Mouse (Mus musculus) hindbrain, embryonic 14.5 days (tissue): ENCODE measurements around the gene Esyt3. TPM values are rescaled to one million over a fixed set of nuclear protein-coding genes. Genes with fewer than 3 reads are reported as not detected.

Source experiments
- ATAC-seq: fragments of 200-750 bp; cut with Nextera tagmentation; 2 replicates; pipeline ENCODE4 v1.8.0; 2017; ENCODE audit warnings: moderate number of reproducible peaks, mild to moderate bottlenecking, moderate TSS enrichment, moderate library complexity; ENCODE audit not compliant: low FRiP score
- DNase-seq: peaks from one replicate; pipeline ENCODE4 v3.0.0-alpha.2; 2015; ENCODE audit warnings: low spot score
- H3K27ac ChIP-seq: fragments of 300-500 bp; sonication (generic); 2 replicates; pipeline ENCODE4 v1.5.1; 2014; ENCODE audit warnings: mild to moderate bottlenecking, moderate library complexity
- H3K27me3 ChIP-seq: fragments of 300-500 bp; sonication (generic); 2 replicates; pipeline ENCODE4 v1.6.1; 2014; ENCODE audit warnings: mild to moderate bottlenecking, low read length, mixed read lengths; ENCODE audit not compliant: control insufficient read depth, insufficient read depth
- H3K36me3 ChIP-seq: fragments of 300-500 bp; sonication (generic); replicated peaks from 2 replicates; pipeline ENCODE4 v1.6.1; 2014; ENCODE audit not compliant: control insufficient read depth, insufficient read depth
- H3K4me1 ChIP-seq: fragments of 300-500 bp; sonication (generic); replicated peaks from 2 replicates; pipeline ENCODE4 v1.6.1; 2014; ENCODE audit warnings: antibody characterized with exemption, low read length, mixed read lengths; ENCODE audit not compliant: control insufficient read depth, insufficient read depth
- H3K4me2 ChIP-seq: fragments of 300-500 bp; sonication (generic); replicated peaks from 2 replicates; pipeline ENCODE4 v1.6.1; 2014; ENCODE audit warnings: mild to moderate bottlenecking, moderate library complexity
- H3K4me3 ChIP-seq: fragments of 300-500 bp; sonication (generic); replicated peaks from 2 replicates; pipeline ENCODE4 v1.5.1; 2014; ENCODE audit warnings: mild to moderate bottlenecking, low read length
- H3K9ac ChIP-seq: fragments of 300-500 bp; sonication (generic); 2 replicates; pipeline ENCODE4 v1.6.1; 2014
- H3K9me3 ChIP-seq: fragments of 300-500 bp; sonication (generic); 2 replicates; pipeline ENCODE4 v1.6.1; 2016; ENCODE audit warnings: low read length; ENCODE audit not compliant: control insufficient read depth
- WGBS: fragments of 180-500 bp; shearing (Covaris S2); extraction: QIAGEN DNeasy Blood & Tissue Kit; methylation state at CpG from one replicate; pipeline ENCODE4 v1.1.7; 2014; 5-methylcytosine and 5-hydroxymethylcytosine counted together
- polyA plus RNA-seq: library from polyadenylated mRNA; unstranded; fragments of >200 nt; fragmentation: Nextera tagmentation; extraction: Ambion mirVana; gene quantifications from 2 replicates; pipeline ENCODE4 v1.2.1, GENCODE M21; 2014

Esyt3 gene
- polyA plus RNA-seq, result 0.76 and 1.1 TPM in 2 replicates

- H3K9ac ChIP-seq, result peak within 1 kb of the TSS; percentile 37
- DNase-seq (peak; percentile 32), ATAC-seq (peak; percentile 68; the same call in 1 of the 2 replicates)
- H3K9me3 ChIP-seq, result no peaks in the 10 kb centered on the region
- no peak within 1 kb of the TSS for H3K27ac ChIP-seq
- peaks cover 46% of the 10 kb centered on the region for H3K27me3 ChIP-seq
- under 1% methylated on average over 65 of the region's 66 CpGs for WGBS
- H3K4me2 ChIP-seq, result peak within 1 kb of the TSS; percentile 99
- no peaks in the 10 kb centered on the region for H3K36me3 ChIP-seq
- H3K4me3 ChIP-seq, result peak within 1 kb of the TSS; percentile 43
- H3K4me1 ChIP-seq, result peaks cover 11% of the 10 kb centered on the region; the same call in 1 of the 2 replicates
Observed at GRCm38 (mm10) chr9:99357921-99358692, at the start of gene Esyt3. Gene Esyt3 (minus strand): TSS chr9:99358557.

- Histone ChIP-seq H3K27me3 (no peaks in the 10 kb centered on the region), H3K36me3 (peaks cover 11% of the 10 kb centered on the region; the same call in 1 of the 2 replicates), H3K27ac (no peak overlapping the region), H3K4me3 (no peak overlapping the region), H3K4me2 (no peak overlapping the region), H3K9ac (no peak overlapping the region), H3K4me1 (no peaks in the 10 kb centered on the region), H3K9me3 (no peaks in the 10 kb centered on the region)
- no peak for DNase-seq
- no peak; the same call in 1 of the 2 replicates for ATAC-seq
- 75% methylated on average over 9 of the region's 9 CpGs for WGBS
Observed at GRCm38 (mm10) chr9:99401288-99401974, 43.1 kb upstream of the Esyt3 start.

GRCm38 (mm10) chr9:99400781-99401180, 42.4 kb upstream of the Esyt3 start:
- WGBS, result 82% methylated on average over 6 of the region's 6 CpGs
- Histone ChIP-seq H3K4me2 (no peak overlapping the region), H3K27ac (no peak overlapping the region), H3K27me3 (no peaks in the 10 kb centered on the region), H3K4me1 (no peaks in the 10 kb centered on the region), H3K36me3 (peaks cover 11% of the 10 kb centered on the region; the same call in 1 of the 2 replicates), H3K9me3 (no peaks in the 10 kb centered on the region), H3K4me3 (no peak overlapping the region), H3K9ac (no peak overlapping the region)
- ATAC-seq (no peak), DNase-seq (no peak)

- no peaks in the 10 kb centered on the region for H3K27me3 ChIP-seq
- DNase-seq (no peak), ATAC-seq (no peak)
- H3K4me2 ChIP-seq, result no peak overlapping the region
- H3K9me3 ChIP-seq, result no peaks in the 10 kb centered on the region
- WGBS, result 78% methylated on average over 13 of the region's 13 CpGs
- H3K27ac ChIP-seq, result no peak overlapping the region
- H3K36me3 ChIP-seq, result peaks cover 20% of the 10 kb centered on the region
- no peak overlapping the region for H3K4me3 ChIP-seq
- no peak overlapping the region for H3K9ac ChIP-seq
- no peaks in the 10 kb centered on the region for H3K4me1 ChIP-seq
Observed at GRCm38 (mm10) chr9:99397056-99397815, 38.9 kb upstream of the Esyt3 start.

- H3K9ac ChIP-seq, result no peak overlapping the region
- H3K27me3 ChIP-seq, result no peaks in the 10 kb centered on the region
- H3K4me2 ChIP-seq, result no peak overlapping the region
- no peak overlapping the region for H3K4me3 ChIP-seq
- DNase-seq (no peak), ATAC-seq (no peak)
- 54% methylated on average over 11 of the region's 11 CpGs for WGBS
- H3K27ac ChIP-seq, result no peak overlapping the region
- H3K4me1 ChIP-seq, result no peaks in the 10 kb centered on the region
- no peaks in the 10 kb centered on the region for H3K9me3 ChIP-seq
- H3K36me3 ChIP-seq, result peaks cover 31% of the 10 kb centered on the region
Observed at GRCm38 (mm10) chr9:99394366-99394765, 36.0 kb upstream of the Esyt3 start.

GRCm38 (mm10) chr9:99393146-99393545, 34.8 kb upstream of the Esyt3 start:
- WGBS, result 90% methylated on average over 8 of the region's 8 CpGs
- no peak overlapping the region for H3K4me3 ChIP-seq
- H3K9me3 ChIP-seq, result no peaks in the 10 kb centered on the region
- no peak overlapping the region for H3K4me2 ChIP-seq
- DNase-seq (no peak), ATAC-seq (no peak)
- H3K27ac ChIP-seq, result no peak overlapping the region
- no peaks in the 10 kb centered on the region for H3K27me3 ChIP-seq
- H3K36me3 ChIP-seq, result peaks cover 43% of the 10 kb centered on the region
- H3K4me1 ChIP-seq, result no peaks in the 10 kb centered on the region
- H3K9ac ChIP-seq, result no peak overlapping the region

GRCm38 (mm10) chr9:99391557-99391956, 33.2 kb upstream of the Esyt3 start:
- no peak overlapping the region for H3K4me2 ChIP-seq
- WGBS, result 96% methylated on average over 10 of the region's 10 CpGs
- H3K4me3 ChIP-seq, result no peak overlapping the region
- H3K9ac ChIP-seq, result no peak overlapping the region
- no peaks in the 10 kb centered on the region for H3K27me3 ChIP-seq
- H3K4me1 ChIP-seq, result no peaks in the 10 kb centered on the region
- no peak for ATAC-seq
- peaks cover 58% of the 10 kb centered on the region for H3K36me3 ChIP-seq
- no peak for DNase-seq
- no peak overlapping the region for H3K27ac ChIP-seq
- no peaks in the 10 kb centered on the region for H3K9me3 ChIP-seq

GRCm38 (mm10) chr9:99390716-99391115, 32.4 kb upstream of the Esyt3 start:
- ATAC-seq (no peak), DNase-seq (no peak)
- Histone ChIP-seq H3K27ac (no peak overlapping the region), H3K4me3 (no peak overlapping the region), H3K9ac (no peak overlapping the region), H3K9me3 (no peaks in the 10 kb centered on the region), H3K4me2 (no peak overlapping the region), H3K27me3 (no peaks in the 10 kb centered on the region), H3K36me3 (peaks cover 58% of the 10 kb centered on the region), H3K4me1 (no peaks in the 10 kb centered on the region)
- WGBS, result 36% methylated on average over 2 of the region's 2 CpGs

- 82% methylated on average over 5 of the region's 5 CpGs for WGBS
- no peak overlapping the region for H3K27ac ChIP-seq
- DNase-seq, result no peak
- peaks cover 58% of the 10 kb centered on the region for H3K36me3 ChIP-seq
- ATAC-seq, result no peak
- H3K4me2 ChIP-seq, result no peak overlapping the region
- H3K9me3 ChIP-seq, result no peaks in the 10 kb centered on the region
- H3K4me3 ChIP-seq, result no peak overlapping the region
- H3K27me3 ChIP-seq, result no peaks in the 10 kb centered on the region
- no peak overlapping the region for H3K9ac ChIP-seq
- no peaks in the 10 kb centered on the region for H3K4me1 ChIP-seq
Observed at GRCm38 (mm10) chr9:99390201-99390600, 31.8 kb upstream of the Esyt3 start.
